Mouse (Mus musculus) midbrain, embryonic 12.5 days (tissue): Measurements from ENCODE around the gene Fcgrt. TPM values are rescaled to one million over a fixed set of nuclear protein-coding genes. Genes with fewer than 3 reads are reported as not detected.

Source experiments
- ATAC-seq: fragments of 200-750 bp; cut with Nextera tagmentation; 2 replicates; pipeline ENCODE4 v1.8.0; 2017; ENCODE audit warnings: low read depth, moderate TSS enrichment, moderate library complexity; ENCODE audit not compliant: low FRiP score
- H3K27ac ChIP-seq: fragments of 300-500 bp; sonication (generic); replicated peaks from 2 replicates; pipeline ENCODE4 v1.5.1; 2016; ENCODE audit warnings: mild to moderate bottlenecking
- H3K27me3 ChIP-seq: fragments of 300-500 bp; sonication (generic); 2 replicates; pipeline ENCODE4 v1.6.1; 2016; ENCODE audit warnings: mild to moderate bottlenecking
- H3K36me3 ChIP-seq: fragments of 300-500 bp; sonication (generic); 2 replicates; pipeline ENCODE4 v1.6.1; 2016
- H3K4me1 ChIP-seq: fragments of 300-500 bp; sonication (generic); 2 replicates; pipeline ENCODE4 v1.6.1; 2016
- H3K4me2 ChIP-seq: fragments of 300-500 bp; sonication (generic); replicated peaks from 2 replicates; pipeline ENCODE4 v1.6.1; 2016; ENCODE audit warnings: mild to moderate bottlenecking, moderate library complexity
- H3K4me3 ChIP-seq: fragments of 300-500 bp; sonication (generic); 2 replicates; pipeline ENCODE4 v1.5.1; 2016; ENCODE audit warnings: mild to moderate bottlenecking
- H3K9ac ChIP-seq: fragments of 300-500 bp; sonication (generic); replicated peaks from 2 replicates; pipeline ENCODE4 v1.6.1; 2016; ENCODE audit warnings: mild to moderate bottlenecking, moderate library complexity
- H3K9me3 ChIP-seq: fragments of 300-500 bp; sonication (generic); 2 replicates; pipeline ENCODE4 v1.6.1; 2016; ENCODE audit warnings: mild to moderate bottlenecking
- WGBS: fragments of 180-500 bp; shearing (Covaris S2); methylation state at CpG from one replicate; pipeline ENCODE4 v1.1.7; 2016; 5-methylcytosine and 5-hydroxymethylcytosine counted together
- polyA plus RNA-seq: library from polyadenylated mRNA; unstranded; fragments of >200 nt; fragmentation: Nextera tagmentation; extraction: Ambion mirVana; gene quantifications from 2 replicates; pipeline ENCODE4 v1.2.1, GENCODE M21; 2016

Gene Fcgrt
- polyA plus RNA-seq, 1 experiment from 2014 or later: 25.9 TPM

GRCm38 (mm10) chr7:45076501-45076900 is 27.1 kb downstream of the Fcgrt start:
- Histone ChIP-seq H3K9ac (no peak overlapping the region), H3K4me1 (no peaks in the 10 kb centered on the region), H3K36me3 (peaks cover 38% of the 10 kb centered on the region), H3K9me3 (no peaks in the 10 kb centered on the region), H3K4me2 (no peak overlapping the region), H3K27me3 (no peaks in the 10 kb centered on the region), H3K4me3 (no peak overlapping the region), H3K27ac (no peak overlapping the region)
- ATAC-seq: no peak
- 88% methylated on average over 30 of the region's 30 CpGs for WGBS

- Histone ChIP-seq H3K27ac (no peak overlapping the region), H3K4me3 (no peak overlapping the region), H3K9ac (no peak overlapping the region), H3K4me2 (no peak overlapping the region), H3K36me3 (peaks cover 38% of the 10 kb centered on the region), H3K4me1 (no peaks in the 10 kb centered on the region), H3K9me3 (no peaks in the 10 kb centered on the region), H3K27me3 (no peaks in the 10 kb centered on the region)
- WGBS: 88% methylated on average over 4 of the region's 4 CpGs
- no peak for ATAC-seq
Measured at GRCm38 (mm10) chr7:45075405-45075804, 28.2 kb downstream of the Fcgrt start.

- no peak overlapping the region for H3K27ac ChIP-seq
- no peaks in the 10 kb centered on the region for H3K27me3 ChIP-seq
- no peak overlapping the region for H3K9ac ChIP-seq
- H3K36me3 ChIP-seq: peaks cover 38% of the 10 kb centered on the region
- no peaks in the 10 kb centered on the region for H3K9me3 ChIP-seq
- WGBS: 92% methylated on average over 12 of the region's 12 CpGs
- ATAC-seq: no peak
- no peaks in the 10 kb centered on the region for H3K4me1 ChIP-seq
- no peak overlapping the region for H3K4me2 ChIP-seq
- H3K4me3 ChIP-seq: no peak overlapping the region
Measured at GRCm38 (mm10) chr7:45073949-45074348, 29.7 kb downstream of the Fcgrt start.

- Histone ChIP-seq H3K9ac (no peak overlapping the region; the same call in 1 of the 2 replicates), H3K36me3 (peaks cover 38% of the 10 kb centered on the region), H3K4me2 (no peak overlapping the region), H3K4me3 (no peak overlapping the region), H3K27ac (no peak overlapping the region), H3K4me1 (no peaks in the 10 kb centered on the region), H3K27me3 (no peaks in the 10 kb centered on the region), H3K9me3 (no peaks in the 10 kb centered on the region)
- no peak for ATAC-seq
- 89% methylated on average over 7 of the region's 7 CpGs for WGBS
Measured at GRCm38 (mm10) chr7:45073171-45073707, 30.4 kb downstream of the Fcgrt start.

- Histone ChIP-seq H3K27ac (no peak overlapping the region), H3K4me1 (no peaks in the 10 kb centered on the region), H3K27me3 (no peaks in the 10 kb centered on the region), H3K9ac (no peak overlapping the region), H3K4me3 (no peak overlapping the region), H3K4me2 (no peak overlapping the region), H3K36me3 (peaks cover 31% of the 10 kb centered on the region), H3K9me3 (no peaks in the 10 kb centered on the region)
- ATAC-seq: no peak
- 60% methylated on average over 2 of the region's 2 CpGs for WGBS
Measured at GRCm38 (mm10) chr7:45072230-45072629, 31.4 kb downstream of the Fcgrt start.

- no peaks in the 10 kb centered on the region for H3K9me3 ChIP-seq
- peaks cover 8% of the 10 kb centered on the region; the same call in 1 of the 2 replicates for H3K36me3 ChIP-seq
- no peak overlapping the region for H3K4me2 ChIP-seq
- no peaks in the 10 kb centered on the region for H3K27me3 ChIP-seq
- H3K4me1 ChIP-seq: no peaks in the 10 kb centered on the region
- no peak for ATAC-seq
- WGBS: 97% methylated on average over 2 of the region's 2 CpGs
- H3K27ac ChIP-seq: no peak overlapping the region
- H3K4me3 ChIP-seq: no peak overlapping the region
- H3K9ac ChIP-seq: no peak overlapping the region
Measured at GRCm38 (mm10) chr7:45069671-45070070, 34.0 kb downstream of the Fcgrt start.

GRCm38 (mm10) chr7:45068000-45068318 is 35.7 kb downstream of the Fcgrt start:
- Histone ChIP-seq H3K4me3 (no peak overlapping the region), H3K4me1 (peaks cover 6% of the 10 kb centered on the region), H3K9me3 (no peaks in the 10 kb centered on the region), H3K9ac (no peak overlapping the region), H3K4me2 (no peak overlapping the region), H3K27ac (no peak overlapping the region), H3K27me3 (no peaks in the 10 kb centered on the region), H3K36me3 (no peaks in the 10 kb centered on the region)
- WGBS: 28% methylated on average over 5 of the region's 5 CpGs
- no peak for ATAC-seq

- no peak for ATAC-seq
- no peak overlapping the region for H3K9ac ChIP-seq
- H3K36me3 ChIP-seq: no peaks in the 10 kb centered on the region
- WGBS: 74% methylated on average over 4 of the region's 4 CpGs
- H3K27ac ChIP-seq: no peak overlapping the region
- H3K9me3 ChIP-seq: no peaks in the 10 kb centered on the region
- no peak overlapping the region for H3K4me3 ChIP-seq
- H3K4me1 ChIP-seq: peaks cover 8% of the 10 kb centered on the region
- no peak overlapping the region for H3K4me2 ChIP-seq
- no peaks in the 10 kb centered on the region for H3K27me3 ChIP-seq
Measured at GRCm38 (mm10) chr7:45067190-45067999, 36.3 kb downstream of the Fcgrt start.

- peak; percentile 86 for ATAC-seq
- H3K36me3 ChIP-seq: no peaks in the 10 kb centered on the region
- peak within 1 kb of the TSS; percentile 83 for H3K27ac ChIP-seq
- H3K27me3 ChIP-seq: no peaks in the 10 kb centered on the region
- under 1% methylated on average over 31 of the region's 31 CpGs for WGBS
- peaks cover 28% of the 10 kb centered on the region for H3K4me1 ChIP-seq
- peak within 1 kb of the TSS; percentile 50 for H3K9ac ChIP-seq
- H3K4me2 ChIP-seq: peak within 1 kb of the TSS; percentile 66
- H3K4me3 ChIP-seq: peak within 1 kb of the TSS; percentile 65
- H3K9me3 ChIP-seq: no peaks in the 10 kb centered on the region
Measured at GRCm38 (mm10) chr7:45062239-45062835, 41.3 kb downstream of the Fcgrt start, which contains the start of the genes Nosip and Prrg2. Gene Nosip, plus strand, starts transcription at chr7:45062429. Gene Prrg2, minus strand, starts transcription at chr7:45062677.

- peak overlapping the region; percentile 50 for H3K9ac ChIP-seq
- H3K36me3 ChIP-seq: no peaks in the 10 kb centered on the region
- ATAC-seq: no peak
- peak overlapping the region; percentile 65 for H3K4me3 ChIP-seq
- no peaks in the 10 kb centered on the region for H3K9me3 ChIP-seq
- H3K27ac ChIP-seq: 0 out of 2 replicates have a peak overlapping the region, but pooled peaks have one; percentile 35
- peak overlapping the region; percentile 66 for H3K4me2 ChIP-seq
- peaks cover 28% of the 10 kb centered on the region for H3K4me1 ChIP-seq
- peaks cover 6% of the 10 kb centered on the region for H3K27me3 ChIP-seq
- 18% methylated on average over 11 of the region's 11 CpGs for WGBS
Measured at GRCm38 (mm10) chr7:45061532-45062075, 42.0 kb downstream of the Fcgrt start.

- Histone ChIP-seq H3K9me3 (no peaks in the 10 kb centered on the region), H3K9ac (no peak overlapping the region), H3K27ac (no peak overlapping the region), H3K4me3 (no peak overlapping the region), H3K4me1 (peaks cover 28% of the 10 kb centered on the region), H3K36me3 (no peaks in the 10 kb centered on the region), H3K4me2 (no peak overlapping the region), H3K27me3 (peaks cover 7% of the 10 kb centered on the region)
- ATAC-seq: no peak
- 85% methylated on average over 6 of the region's 6 CpGs for WGBS
Measured at GRCm38 (mm10) chr7:45060632-45061122, 43.0 kb downstream of the Fcgrt start.
